Mouse (Mus musculus): ENCODE measurements around the gene Far1. TPM values are rescaled to one million over a fixed set of nuclear protein-coding genes. Genes with fewer than 3 reads are reported as not detected.

Gene Far1
- polyA plus RNA-seq, 1 experiment = 13.9 TPM

- Histone ChIP-seq H3K79me3 (ENCODE audit: low read depth) (peaks cover 25% of the 10 kb centered on the region), H3K36me3 (ENCODE audit: control insufficient read depth, insufficient read depth) (no peaks in the 10 kb centered on the region), H3K4me3 (ENCODE audit: insufficient read depth, poor library complexity, severe bottlenecking) (no peak overlapping the region), H3K27me3 (ENCODE audit: control insufficient read depth, insufficient read depth, insufficient read length) (no peaks in the 10 kb centered on the region), H3K79me2 (ENCODE audit: control insufficient read depth, insufficient read depth) (peaks cover 25% of the 10 kb centered on the region), H3ac (ENCODE audit: control insufficient read depth, insufficient read length, low read depth) (no peak overlapping the region)
- TF ChIP-seq CEBPB (IDR thresholded peaks at IDR 0.05; ENCODE audit: low read depth) (no peak), MYOG (IDR thresholded peaks at IDR 0.05; ENCODE audit: control insufficient read depth, extremely low read depth, insufficient read length) (no peak), FOSL1 (IDR thresholded peaks at IDR 0.05; ENCODE audit: insufficient read depth, low read length, poor library complexity, severe bottlenecking) (no peak), CTCF (IDR thresholded peaks at IDR 0.05; ENCODE audit: control insufficient read depth, insufficient read depth, insufficient read length) (no peak), MYOD1 (IDR thresholded peaks at IDR 0.05; ENCODE audit: control insufficient read depth, insufficient read length, low read depth) (no peak), USF1 (IDR thresholded peaks at IDR 0.05; ENCODE audit: low read depth) (no peak), MAX (IDR thresholded peaks at IDR 0.05) (no peak)
These were observed 2.2 kb upstream of the Far1 start for GRCm38 (mm10) chr7:113511396-113511795.

DNA sequence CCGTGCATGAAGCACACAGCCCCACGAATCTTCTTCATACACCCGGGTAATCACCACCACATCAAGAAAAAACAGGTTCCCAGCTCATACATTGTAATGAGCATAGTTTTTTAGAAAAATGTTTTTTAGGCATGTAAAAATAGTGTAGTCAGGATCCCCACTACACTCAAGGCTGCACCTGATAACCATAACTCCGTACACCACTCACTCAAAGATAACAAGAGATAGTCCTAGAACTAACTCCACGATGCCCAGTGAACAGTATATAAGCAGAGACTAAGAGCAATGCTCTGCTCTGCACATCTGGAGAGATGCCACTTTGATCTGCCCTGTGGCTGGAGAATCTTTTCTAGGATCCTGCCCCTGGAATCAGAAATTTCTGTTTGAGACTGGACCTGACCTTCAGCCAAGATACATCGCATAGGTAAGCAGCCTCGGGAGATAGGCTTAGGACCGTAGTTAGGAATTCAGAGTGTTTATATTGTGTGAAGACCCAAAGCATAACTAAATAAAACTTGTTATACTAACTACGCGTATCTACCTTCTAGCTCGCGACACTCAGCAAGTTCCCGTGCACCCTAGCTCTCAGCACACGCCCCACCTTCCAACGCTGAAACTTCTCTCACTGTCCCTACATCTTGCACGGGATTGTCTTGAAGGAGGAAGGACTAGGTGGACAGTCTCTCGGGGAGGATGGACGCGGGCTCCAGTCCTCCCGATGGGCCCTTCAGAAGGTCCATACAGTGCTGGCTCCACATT lies 928 bp upstream of the Far1 start:
- H3K36me3 ChIP-seq (ENCODE audit: control insufficient read depth, insufficient read depth) = no peaks in the 10 kb centered on the region
- peaks cover 38% of the 10 kb centered on the region for H3K79me2 ChIP-seq (ENCODE audit: control insufficient read depth, insufficient read depth)
- H3ac ChIP-seq (ENCODE audit: control insufficient read depth, insufficient read length, low read depth) = peak overlapping the region; percentile 68
- TF ChIP-seq FOSL1 (IDR thresholded peaks at IDR 0.05; ENCODE audit: insufficient read depth, low read length, poor library complexity, severe bottlenecking) (no peak), USF1 (IDR thresholded peaks at IDR 0.05; ENCODE audit: low read depth) (no peak), MYOG (IDR thresholded peaks at IDR 0.05; ENCODE audit: control insufficient read depth, extremely low read depth, insufficient read length) (no peak), MAX (IDR thresholded peaks at IDR 0.05) (no peak), CTCF (IDR thresholded peaks at IDR 0.05; ENCODE audit: control insufficient read depth, insufficient read depth, insufficient read length) (no peak), CEBPB (IDR thresholded peaks at IDR 0.05; ENCODE audit: low read depth) (no peak), MYOD1 (IDR thresholded peaks at IDR 0.05; ENCODE audit: control insufficient read depth, insufficient read length, low read depth) (no peak)
- no peaks in the 10 kb centered on the region for H3K27me3 ChIP-seq (ENCODE audit: control insufficient read depth, insufficient read depth, insufficient read length)
- peak overlapping the region; percentile 75 for H3K4me3 ChIP-seq (ENCODE audit: insufficient read depth, poor library complexity, severe bottlenecking)
- peaks cover 38% of the 10 kb centered on the region for H3K79me3 ChIP-seq (ENCODE audit: low read depth)

DNA sequence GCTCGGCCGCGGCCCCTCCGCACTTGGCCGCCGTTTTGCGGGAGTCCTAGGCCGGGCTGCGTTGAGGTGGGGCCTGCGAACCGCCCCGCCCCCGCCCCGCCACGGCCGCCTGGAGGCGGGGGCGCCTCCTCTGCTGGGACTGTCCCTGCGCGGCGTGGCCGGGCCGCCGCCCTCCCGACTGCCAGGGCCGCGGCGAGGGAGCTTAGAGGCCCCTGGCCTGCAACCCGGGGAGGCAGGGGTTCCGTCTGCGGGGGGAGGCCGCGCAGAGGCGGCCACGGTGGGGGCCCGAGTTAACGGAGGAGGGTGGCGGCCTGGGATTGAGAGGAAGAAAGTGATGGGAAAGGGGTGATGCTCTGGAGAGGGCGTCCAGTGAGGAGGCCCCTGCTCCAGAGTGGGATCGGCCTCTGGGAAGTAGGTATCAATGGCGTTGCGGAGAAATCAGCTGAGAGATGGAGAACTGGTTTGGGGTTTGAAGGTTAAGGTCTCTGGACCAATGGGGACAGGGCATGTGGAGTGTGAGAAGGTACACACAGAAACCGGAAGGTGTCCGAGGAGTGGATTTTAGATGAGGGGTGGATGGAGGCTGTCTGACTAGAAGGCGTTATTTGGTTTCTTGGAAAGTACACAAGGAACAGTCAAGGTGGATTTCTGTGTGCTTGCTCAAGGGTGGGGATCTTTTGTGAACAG lies 472 bp downstream of the Far1 start:
- H3K27me3 ChIP-seq (ENCODE audit: control insufficient read depth, insufficient read depth, insufficient read length) = no peaks in the 10 kb centered on the region
- H3ac ChIP-seq (ENCODE audit: control insufficient read depth, insufficient read length, low read depth) = peak overlapping the region; percentile 94
- H3K4me3 ChIP-seq (ENCODE audit: insufficient read depth, poor library complexity, severe bottlenecking) = peak overlapping the region; percentile 75
- peaks cover 50% of the 10 kb centered on the region for H3K79me3 ChIP-seq (ENCODE audit: low read depth)
- TF ChIP-seq MYOG (IDR thresholded peaks at IDR 0.05; ENCODE audit: control insufficient read depth, extremely low read depth, insufficient read length) (no peak), MYOD1 (IDR thresholded peaks at IDR 0.05; ENCODE audit: control insufficient read depth, insufficient read length, low read depth) (no peak), MAX (IDR thresholded peaks at IDR 0.05) (no peak), FOSL1 (IDR thresholded peaks at IDR 0.05; ENCODE audit: insufficient read depth, low read length, poor library complexity, severe bottlenecking) (no peak), USF1 (IDR thresholded peaks at IDR 0.05; ENCODE audit: low read depth) (no peak), CTCF (IDR thresholded peaks at IDR 0.05; ENCODE audit: control insufficient read depth, insufficient read depth, insufficient read length) (no peak), CEBPB (IDR thresholded peaks at IDR 0.05; ENCODE audit: low read depth) (no peak)
- H3K79me2 ChIP-seq (ENCODE audit: control insufficient read depth, insufficient read depth) = peaks cover 52% of the 10 kb centered on the region
- H3K36me3 ChIP-seq (ENCODE audit: control insufficient read depth, insufficient read depth) = no peaks in the 10 kb centered on the region

- no peak for TF ChIP-seq CEBPB (IDR thresholded peaks at IDR 0.05; ENCODE audit: low read depth)
- Histone ChIP-seq H3K27me3 (ENCODE audit: control insufficient read depth, insufficient read depth, insufficient read length) (no peaks in the 10 kb centered on the region), H3K79me2 (ENCODE audit: control insufficient read depth, insufficient read depth) (peaks cover 70% of the 10 kb centered on the region), H3K79me3 (ENCODE audit: low read depth) (peaks cover 65% of the 10 kb centered on the region), H3K4me3 (ENCODE audit: insufficient read depth, poor library complexity, severe bottlenecking) (no peak overlapping the region), H3K36me3 (ENCODE audit: control insufficient read depth, insufficient read depth) (no peaks in the 10 kb centered on the region), H3ac (ENCODE audit: control insufficient read depth, insufficient read length, low read depth) (no peak overlapping the region)
These were observed 2.2 kb downstream of the Far1 start for GRCm38 (mm10) chr7:113515831-113516230.

- Histone ChIP-seq H3K4me3 (ENCODE audit: insufficient read depth, poor library complexity, severe bottlenecking) (no peak overlapping the region), H3ac (ENCODE audit: control insufficient read depth, insufficient read length, low read depth) (no peak overlapping the region), H3K36me3 (ENCODE audit: control insufficient read depth, insufficient read depth) (no peaks in the 10 kb centered on the region), H3K79me2 (ENCODE audit: control insufficient read depth, insufficient read depth) (peaks cover 95% of the 10 kb centered on the region), H3K27me3 (ENCODE audit: control insufficient read depth, insufficient read depth, insufficient read length) (no peaks in the 10 kb centered on the region), H3K79me3 (ENCODE audit: low read depth) (peaks cover 84% of the 10 kb centered on the region)
- TF ChIP-seq FOSL1 (IDR thresholded peaks at IDR 0.05; ENCODE audit: insufficient read depth, low read length, poor library complexity, severe bottlenecking) = no peak
- TF ChIP-seq CEBPB (IDR thresholded peaks at IDR 0.05; ENCODE audit: low read depth) = no peak
- no peak for TF ChIP-seq USF1 (IDR thresholded peaks at IDR 0.05; ENCODE audit: low read depth)
- TF ChIP-seq CTCF (IDR thresholded peaks at IDR 0.05; ENCODE audit: control insufficient read depth, insufficient read depth, insufficient read length) = no peak
- TF ChIP-seq MAX (IDR thresholded peaks at IDR 0.05) = no peak
- no peak for TF ChIP-seq MYOG (IDR thresholded peaks at IDR 0.05; ENCODE audit: control insufficient read depth, extremely low read depth, insufficient read length)
These were observed 4.8 kb downstream of the Far1 start for GRCm38 (mm10) chr7:113518419-113518818.
